ENCODE assay signal across 24 mouse cellular contexts in genomic region chr4:71356310-71356709, GRCm38 (mm10).
"Had no signal": no experiment of that assay in that cellular context is flagged by ENCODE, and none has a peak within 500 bp of the region (broad histone marks: within the 10 kb centered on the region; RNA-seq: fewer than 3 reads in every experiment).

No protein-coding gene starts in this region.

- H3K9me3 ChIP-seq: hindbrain, embryonic 12.5 days; limb, embryonic 12.5 days; limb, embryonic 15.5 days; liver, embryonic 12.5 days had no signal

- H3K27ac ChIP-seq: heart, adult 2 months; heart, embryonic 13.5 days; heart, embryonic 15.5 days; hindbrain, embryonic 12.5 days; hindbrain, embryonic 14.5 days; limb, embryonic 12.5 days; limb, embryonic 15.5 days; liver, embryonic 12.5 days had no signal

- H3K4me3 ChIP-seq: heart, adult 2 months; heart, embryonic 13.5 days; heart, embryonic 15.5 days; hindbrain, embryonic 12.5 days; limb, embryonic 12.5 days; limb, embryonic 15.5 days; liver, embryonic 12.5 days had no signal

- DNase-seq: forebrain, postnatal 0 days; gastrocnemius, postnatal 14 days; gastrocnemius, postnatal 36 days; heart, adult 11 months; heart, adult 2 months; heart, postnatal 14 days; heart, postnatal 36 days; kidney, adult 18-20 months; kidney, adult 8-10 months; kidney, postnatal 10 days; kidney, postnatal 36 days; layer of hippocampus, adult 9-11 months; layer of hippocampus, postnatal 36 days; left cerebral cortex, postnatal 4 days had no signal

- H3K36me3 ChIP-seq: heart, embryonic 13.5 days; heart, embryonic 15.5 days; hindbrain, embryonic 12.5 days; limb, embryonic 12.5 days; limb, embryonic 15.5 days; liver, embryonic 12.5 days had no signal

- H3K4me2 ChIP-seq: heart, embryonic 11.5 days; heart, embryonic 13.5 days; heart, embryonic 15.5 days; hindbrain, embryonic 12.5 days; hindbrain, embryonic 14.5 days; limb, embryonic 12.5 days; limb, embryonic 15.5 days; liver, embryonic 12.5 days had no signal

- H3K27me3 ChIP-seq: heart, embryonic 13.5 days; heart, embryonic 15.5 days; hindbrain, embryonic 12.5 days; limb, embryonic 12.5 days; limb, embryonic 15.5 days; liver, embryonic 12.5 days had no signal

- H3K4me1 ChIP-seq: heart, embryonic 13.5 days; heart, embryonic 15.5 days; hindbrain, embryonic 12.5 days; limb, embryonic 12.5 days; limb, embryonic 15.5 days; liver, embryonic 12.5 days had no signal

- ATAC-seq: forebrain, postnatal 0 days; hindbrain, embryonic 16.5 days; inflammation-experienced regulatory T-cells, adult 6 months; liver, embryonic 12.5 days had no signal

- H3K9ac ChIP-seq: forebrain, postnatal 0 days; heart, embryonic 13.5 days; heart, embryonic 15.5 days; hindbrain, embryonic 12.5 days; hindbrain, embryonic 14.5 days; limb, embryonic 12.5 days; limb, embryonic 15.5 days; liver, embryonic 12.5 days had no signal
